Mouse (Mus musculus): ENCODE measurements around the gene Sis. TPM values are rescaled to one million over a fixed set of nuclear protein-coding genes. Genes with fewer than 3 reads are reported as not detected.

The Sis gene
- 0.28 TPM in 1 of 2 replicates, not detected in the other for polyA plus RNA-seq (2015; fragmentation: Nextera tagmentation; extraction: Ambion mirVana)

GRCm38 (mm10) chr3:72967675-72968074, at the start of gene Sis:
Gene Sis (minus strand): TSS chr3:72967863.

Other genes with a start within 250 kb of the Sis start
- 0.18 and 0.68 TPM in 2 replicates for gene Slitrk3, start 89.9 kb upstream of the Sis start, polyA plus RNA-seq (2015; fragmentation: Nextera tagmentation; extraction: Ambion mirVana)